Mouse (Mus musculus) gastrocnemius, postnatal 25 days (tissue): ENCODE data around the gene Chst15. TPM values are rescaled to one million over a fixed set of nuclear protein-coding genes. Genes with fewer than 3 reads are reported as not detected.

Experiments
- DNase-seq: peaks from one replicate; pipeline ENCODE4 v3.0.0; 2022
- total RNA-seq, 2 experiments: library from RNA; stranded (reverse); gene quantifications; 1 replicate in 1 of 2; 2 replicates in 1 of 2; pipeline ENCODE4 v1.2.3; 2021

Gene Chst15
- total RNA-seq, 2 experiments from 2014 or later = 2.7 to 4.5 TPM

DNA sequence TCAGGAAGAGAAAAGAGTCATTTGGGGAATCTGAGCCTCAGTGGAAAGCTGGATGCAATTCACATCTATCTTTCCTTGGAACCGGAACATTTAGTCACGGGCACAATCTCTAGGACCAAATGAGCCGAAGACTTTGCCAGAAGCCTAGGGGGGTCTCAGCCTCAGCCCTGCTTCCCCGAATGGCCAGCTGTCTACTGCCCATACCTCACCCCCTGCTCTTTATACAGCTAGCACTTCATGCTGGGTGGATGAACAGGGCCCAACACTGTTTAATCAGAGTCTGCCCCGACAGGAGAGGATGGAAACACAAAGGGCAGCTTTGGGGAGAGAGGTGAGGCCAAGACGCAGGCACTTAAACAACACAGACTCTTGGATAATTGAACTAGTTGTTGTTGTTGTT is 53.8 kb downstream of the Chst15 start:
- DNase-seq = no peak

DNA sequence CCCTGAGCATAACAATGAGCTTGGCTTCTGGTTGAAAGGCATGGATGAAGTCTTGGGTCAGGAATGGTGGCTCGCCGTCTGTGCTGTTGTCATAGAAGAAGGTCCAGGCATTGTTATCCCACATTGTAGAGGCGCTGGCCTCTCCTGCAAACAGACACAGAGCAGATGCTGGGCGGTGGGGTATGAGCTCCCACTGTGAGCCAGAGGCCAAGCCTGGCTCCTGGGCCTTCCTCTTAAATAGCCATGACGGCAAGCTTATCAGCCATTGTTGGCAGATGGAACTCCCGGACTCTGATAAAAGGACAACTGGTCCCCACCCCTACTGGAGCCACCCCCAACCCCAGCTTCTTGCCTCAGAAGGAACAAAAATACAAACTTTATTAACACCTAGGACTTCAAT is 54.3 kb downstream of the Chst15 start:
- DNase-seq = no peak

- DNase-seq = no peak
Measured at GRCm38 (mm10) chr7:132261885-132262284, 55.1 kb downstream of the Chst15 start.

DNA sequence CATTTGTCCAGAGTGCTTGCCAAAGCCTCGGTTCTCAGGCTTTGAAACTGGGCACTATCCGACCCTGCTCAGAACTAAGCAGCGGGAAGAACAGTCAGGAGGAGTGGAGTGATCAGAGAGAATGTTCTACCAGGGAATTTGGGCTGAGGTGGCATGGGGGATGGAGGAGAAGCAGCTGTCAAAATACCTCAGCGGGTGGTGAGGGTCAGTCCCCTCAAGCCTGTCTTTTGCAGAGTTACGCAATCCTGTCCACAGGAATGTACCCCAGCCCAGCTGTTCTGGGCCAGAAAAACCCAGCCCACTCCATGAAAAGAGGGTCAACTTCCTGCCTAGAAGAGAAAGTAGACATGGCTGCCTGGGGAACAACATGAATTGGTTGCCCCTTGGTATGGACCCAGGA is 56.4 kb downstream of the Chst15 start:
- DNase-seq = no peak

DNA sequence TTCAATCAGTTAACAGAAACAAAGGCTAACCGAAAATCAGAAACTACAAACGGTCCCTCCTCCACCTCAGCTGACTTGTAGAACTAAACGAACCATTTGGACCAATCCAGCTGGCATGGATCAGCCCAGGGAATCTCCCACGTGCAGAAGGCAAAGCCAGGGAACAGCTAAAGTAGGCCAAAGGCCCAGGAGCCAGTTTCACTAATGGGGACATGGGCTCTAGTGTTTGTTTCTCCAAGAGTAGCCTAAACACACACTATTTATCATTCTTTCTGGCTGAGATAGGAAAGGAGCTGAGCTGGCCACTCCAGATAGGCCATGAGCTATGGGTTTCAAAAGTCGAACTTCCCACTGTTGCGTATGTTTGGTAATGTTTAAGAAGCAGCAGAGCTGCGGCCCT is 58.2 kb downstream of the Chst15 start:
- peak; percentile 31 for DNase-seq

GRCm38 (mm10) chr7:132258216-132258615 is 58.8 kb downstream of the Chst15 start:
- DNase-seq = no peak

- no peak for DNase-seq
Measured at GRCm38 (mm10) chr7:132253513-132253912, 63.5 kb downstream of the Chst15 start.

DNA sequence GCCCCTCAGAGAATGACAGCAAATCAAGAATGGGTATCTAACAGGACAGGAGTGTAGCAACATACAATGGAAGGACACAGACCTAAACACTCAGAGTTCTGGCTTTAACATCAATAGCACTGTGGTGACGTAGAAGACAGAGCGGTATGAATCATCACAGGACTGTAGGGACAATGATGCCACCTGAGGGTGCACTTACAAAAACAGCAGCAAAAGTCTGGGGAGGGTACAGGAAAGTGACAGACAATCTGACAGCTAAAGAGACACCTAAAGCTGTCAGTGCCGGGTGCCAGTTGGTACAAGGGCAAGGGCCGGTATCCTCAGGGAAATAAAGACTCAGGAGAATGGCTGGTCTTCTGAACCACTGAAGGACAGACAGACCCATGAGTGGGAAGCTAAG is 64.0 kb downstream of the Chst15 start:
- DNase-seq = no peak

DNA sequence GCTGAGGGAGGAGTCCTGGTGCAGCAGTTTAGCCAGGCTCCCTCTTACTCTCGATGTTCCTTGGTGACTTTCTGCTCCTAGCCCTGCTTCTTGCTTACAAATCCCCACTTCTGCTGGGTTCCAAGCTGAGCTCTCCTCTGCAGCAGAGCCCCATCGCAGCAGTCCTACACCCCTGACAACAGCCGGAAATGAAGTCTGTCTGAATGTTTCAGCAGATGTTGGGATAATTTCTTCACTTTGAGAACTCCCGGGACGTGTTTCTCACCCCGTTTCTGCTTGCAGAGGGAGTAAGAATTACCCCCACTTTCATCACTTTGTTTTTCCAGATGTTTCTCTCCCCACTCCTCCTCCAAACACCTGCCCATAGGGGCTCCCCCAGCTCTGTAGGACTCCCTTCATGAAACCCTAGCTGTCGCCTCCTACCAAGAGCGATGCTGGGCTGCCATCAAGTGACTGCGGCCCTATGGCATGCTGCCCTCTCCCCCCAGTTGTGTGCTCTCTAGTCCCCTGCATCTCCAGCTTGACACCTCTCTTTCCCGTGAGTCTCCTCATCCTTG is 67.4 kb downstream of the Chst15 start:
- no peak for DNase-seq

DNA sequence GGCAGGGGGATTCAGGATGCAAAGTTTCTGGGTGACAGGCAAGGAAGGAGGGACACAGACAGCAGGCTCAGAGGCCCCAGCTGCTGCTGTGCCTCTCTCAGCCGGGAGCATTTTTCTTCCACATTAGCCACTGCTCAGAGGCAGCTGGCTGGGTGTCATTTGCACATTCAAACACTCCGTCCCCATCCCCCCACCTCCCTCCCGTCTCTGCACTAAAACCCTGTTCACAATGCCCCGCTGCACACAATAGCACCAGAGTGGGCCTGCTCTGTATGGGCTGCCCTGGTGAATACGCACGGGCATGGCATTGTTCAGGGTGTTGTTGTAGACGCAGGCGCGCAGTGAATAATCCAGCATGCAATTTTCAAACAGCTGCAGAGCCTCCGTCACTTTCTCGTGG is 69.5 kb downstream of the Chst15 start:
- no peak for DNase-seq

DNA sequence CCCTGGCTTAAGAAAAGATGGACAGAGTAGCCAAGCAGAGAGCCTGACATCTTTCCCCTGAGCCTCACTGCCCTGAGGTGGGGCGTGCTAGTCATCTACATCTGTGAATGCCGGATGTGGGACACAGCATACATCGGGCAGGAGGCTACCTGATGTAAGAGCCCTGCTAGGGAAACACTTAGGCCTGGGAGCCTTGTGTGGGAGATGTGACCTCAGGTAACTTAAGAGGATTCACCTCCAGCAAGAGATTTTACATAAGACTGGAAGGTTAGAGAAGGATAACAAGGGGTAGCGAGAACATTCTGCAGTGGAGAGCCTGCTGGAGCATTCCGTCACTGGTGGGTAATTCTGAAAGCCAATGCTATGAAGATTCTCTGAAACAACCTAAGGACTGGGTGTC is 69.9 kb downstream of the Chst15 start:
- no peak for DNase-seq

DNA sequence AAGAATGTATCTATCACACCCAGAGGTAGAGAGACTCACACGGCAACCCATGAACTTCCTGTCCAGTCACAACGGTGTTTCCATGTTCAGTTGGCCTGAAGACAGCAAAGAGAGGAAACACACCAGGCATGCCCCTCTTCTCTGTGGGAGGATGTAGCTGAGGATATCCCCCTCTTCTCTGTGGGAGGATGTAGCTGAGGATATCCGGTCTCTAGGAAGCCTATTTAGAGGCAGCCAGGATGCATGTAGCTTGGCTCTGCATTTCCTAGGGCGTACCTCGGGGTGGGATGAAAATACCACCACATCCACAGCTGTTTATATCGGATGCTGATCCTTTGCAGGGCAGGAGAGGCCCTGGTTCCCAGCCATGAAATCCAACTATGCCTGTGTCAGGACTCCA is 71.3 kb downstream of the Chst15 start:
- DNase-seq = no peak

DNA sequence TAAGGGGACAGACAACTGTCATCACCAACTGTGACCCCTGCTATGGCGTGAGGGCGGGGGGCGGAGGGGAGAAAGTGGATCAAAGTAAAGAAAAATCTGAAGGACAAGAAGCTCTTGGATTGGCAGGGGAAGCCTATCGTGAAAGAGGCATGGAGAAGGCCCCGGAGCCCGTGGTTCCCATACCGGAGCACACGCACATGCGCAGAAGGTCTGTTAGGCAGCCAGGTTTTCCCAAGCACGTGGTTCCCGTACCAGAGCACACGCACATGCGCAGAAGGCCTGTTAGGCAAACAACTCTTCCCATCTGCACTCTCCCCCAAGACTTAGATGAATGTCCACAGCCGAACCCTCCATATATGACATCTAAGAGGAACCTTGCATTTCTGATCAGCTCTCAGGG is 72.4 kb downstream of the Chst15 start:
- no peak for DNase-seq

DNA sequence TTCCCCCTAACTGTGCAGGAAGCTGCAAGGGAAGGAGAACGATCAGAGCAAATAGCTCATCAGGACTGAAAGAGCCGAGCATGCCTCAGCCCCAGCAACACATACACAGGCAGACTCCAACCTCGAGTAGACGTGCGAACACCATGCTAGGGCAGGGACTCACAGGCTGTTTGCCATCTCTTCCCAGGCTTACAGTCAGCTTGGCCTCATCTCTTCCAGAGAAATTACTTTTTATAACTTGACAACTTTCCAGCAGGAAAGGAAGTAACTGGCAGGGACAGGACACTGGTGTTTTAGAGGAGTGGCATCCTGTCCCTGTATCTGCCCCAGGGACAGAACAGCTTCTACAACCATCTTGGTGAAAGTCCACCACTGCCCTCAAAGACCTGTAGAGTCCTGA is 73.8 kb downstream of the Chst15 start:
- no peak for DNase-seq

- DNase-seq = peak; percentile 40
Measured at GRCm38 (mm10) chr7:132242617-132243141, 74.3 kb downstream of the Chst15 start.

DNA sequence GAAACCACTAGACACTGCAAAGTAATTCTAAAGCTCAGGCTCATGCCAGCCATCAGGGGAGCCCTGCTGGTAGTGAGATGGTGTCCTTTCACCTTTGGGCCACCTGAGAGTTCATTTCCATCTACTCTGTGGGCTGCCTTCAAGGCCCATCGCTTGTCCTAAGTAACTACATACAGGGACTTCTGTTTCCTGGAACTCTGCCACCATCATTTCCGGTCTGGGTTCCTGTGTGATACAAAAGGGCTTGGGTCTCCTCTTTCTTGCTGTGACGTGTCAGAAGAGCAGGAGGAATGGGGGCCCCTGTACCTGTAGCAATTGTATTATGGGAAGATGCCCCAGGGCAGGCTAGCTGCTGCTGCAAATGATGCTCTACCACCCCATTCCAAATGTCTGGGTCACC is 78.1 kb downstream of the Chst15 start:
- DNase-seq = no peak

- no peak for DNase-seq
Measured at GRCm38 (mm10) chr7:132237191-132237590, 79.8 kb downstream of the Chst15 start.

- no peak for DNase-seq
Measured at GRCm38 (mm10) chr7:132236789-132237188, 80.2 kb downstream of the Chst15 start.

- no peak for DNase-seq
Measured at GRCm38 (mm10) chr7:132234250-132234649, 82.8 kb downstream of the Chst15 start.

- DNase-seq = no peak
Measured at GRCm38 (mm10) chr7:132233732-132234131, 83.3 kb downstream of the Chst15 start.

- no peak for DNase-seq
Measured at GRCm38 (mm10) chr7:132232937-132233336, 84.1 kb downstream of the Chst15 start.

- DNase-seq = no peak
Measured at GRCm38 (mm10) chr7:132231476-132231875, 85.6 kb downstream of the Chst15 start.

- no peak for DNase-seq
Measured at GRCm38 (mm10) chr7:132230961-132231360, 86.1 kb downstream of the Chst15 start.

GRCm38 (mm10) chr7:132227075-132227640 is 89.9 kb downstream of the Chst15 start:
- DNase-seq = no peak
